Mouse (Mus musculus): ENCODE data around the gene Tapbpl.

DNA sequence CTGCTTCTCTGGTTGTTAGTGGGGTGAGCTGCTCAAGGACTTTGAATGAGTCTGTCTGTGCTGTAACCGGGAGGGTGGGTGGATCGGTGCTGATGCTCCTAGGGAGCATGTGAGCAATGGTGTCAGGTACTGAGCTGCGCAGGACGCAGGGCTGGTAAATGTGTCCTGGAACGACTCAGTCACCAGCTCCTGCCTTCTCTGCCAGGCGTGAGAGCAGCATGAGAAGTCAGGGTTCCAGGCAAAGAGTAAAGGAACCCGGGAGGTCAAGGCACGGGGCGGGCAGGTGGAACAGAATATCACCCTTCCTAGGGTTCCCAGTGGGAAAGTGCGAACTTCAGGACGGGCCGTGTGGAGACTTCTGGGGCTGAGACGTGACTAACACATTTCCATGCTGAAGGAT, 34.4 kb upstream of the Tapbpl start:
- no peak for TF ChIP-seq CTCF (IDR thresholded peaks at IDR 0.05)
- no peak for TF ChIP-seq POLR2A (IDR thresholded peaks at IDR 0.05; ENCODE audit: insufficient read depth, low read depth, low read length)

All from heart, adult 2 months (tissue).